9 mouse cellular contexts compared by ENCODE assay signal in the genomic region with DNA sequence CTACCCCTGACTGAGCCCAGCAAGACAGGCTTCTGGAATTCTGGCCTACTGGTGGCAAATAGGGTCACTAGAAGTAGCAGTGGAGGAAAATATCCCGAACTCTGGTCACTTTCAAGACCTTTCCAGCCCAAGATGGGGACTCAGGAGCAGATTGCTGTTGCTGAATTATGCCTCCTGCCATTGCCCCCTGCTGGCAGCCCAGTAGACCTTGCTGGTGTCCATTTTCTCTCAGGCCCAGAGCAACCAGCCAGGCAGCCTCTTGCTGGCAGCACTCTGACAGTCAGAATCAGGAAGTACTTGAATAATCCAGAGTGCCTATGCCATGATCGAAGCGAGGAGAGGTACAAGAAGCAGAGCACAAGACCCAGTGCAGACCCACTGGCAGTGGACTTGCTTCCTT. TPM values are rescaled to one million over a fixed set of nuclear protein-coding genes. Genes with fewer than 3 reads are reported as not detected.
A peak's percentile ranks its signal among the peaks of the same experiment; 100 is the strongest.
DNase-seq lines count a peak whose midpoint lies in the region; ATAC-seq and TF ChIP-seq lines count a peak whose summit lies in the region.
"Had no signal": no experiment of that assay in that cellular context is flagged by ENCODE, and none has a peak within 500 bp of the region (broad histone marks: within the 10 kb centered on the region; RNA-seq: fewer than 3 reads in every experiment).

No protein-coding gene starts in this region.

- WGBS in thymus, adult 2 months: 22% methylated on average over 3 of the region's 3 CpGs
- WGBS in lung, embryonic 16.5 days: 51% methylated on average over 3 of the region's 3 CpGs

- H3K36me3 ChIP-seq in thymus, adult 2 months (ENCODE audit: control insufficient read depth, insufficient read depth, low read length): no peaks in the 10 kb centered on the region
- no peaks in the 10 kb centered on the region for H3K36me3 ChIP-seq in lung, embryonic 16.5 days (ENCODE audit: control insufficient read depth, insufficient read depth, low read length)
- H3K36me3 ChIP-seq: G1E had no signal

- peak; percentile 54 for TF ChIP-seq CTCF in gastrocnemius, adult 2 months (IDR thresholded peaks at IDR 0.05)
- TF ChIP-seq CTCF in thymus, adult 2 months (IDR thresholded peaks at IDR 0.05; ENCODE audit: borderline replicate concordance, control insufficient read depth, extremely low read depth, insufficient read depth, low read length, poor library complexity): peak; percentile 46; the same call in 1 of the 2 replicates

- DNase-seq in gastrocnemius, adult 2 months: peak; percentile 54
- no peak for DNase-seq in gastrocnemius, postnatal 10 days
- DNase-seq in thymus, adult 2 months: no peak
- no peak for DNase-seq in thymus, postnatal 36 days
- no peak for DNase-seq in neural tube, embryonic 10.5 days (ENCODE audit: extremely low spot score, low spot score)
- DNase-seq in frontal cortex, postnatal 36 days (ENCODE audit: low spot score in 2 of 2): no peak
- DNase-seq in gastrocnemius, postnatal 14 days: no peak

- H3K27ac ChIP-seq in gastrocnemius, adult 2 months: no peak overlapping the region
- H3K27ac ChIP-seq in thymus, adult 2 months (ENCODE audit: control insufficient read depth, insufficient read depth, low read length): no peak overlapping the region
- H3K27ac ChIP-seq in lung, embryonic 16.5 days (ENCODE audit: low read length): no peak overlapping the region

- H3K4me2 ChIP-seq in lung, embryonic 16.5 days (ENCODE audit: low read depth, low read length): no peak overlapping the region

- H3K4me3 ChIP-seq in gastrocnemius, adult 2 months: no peak overlapping the region
- no peak overlapping the region for H3K4me3 ChIP-seq in thymus, adult 2 months (ENCODE audit: control insufficient read depth, insufficient read depth, low read length)
- no peak overlapping the region for H3K4me3 ChIP-seq in lung, embryonic 16.5 days (ENCODE audit: low read length)

- no peaks in the 10 kb centered on the region for H3K27me3 ChIP-seq in thymus, adult 2 months (ENCODE audit: control insufficient read depth, insufficient read depth, low read length)
- no peaks in the 10 kb centered on the region for H3K27me3 ChIP-seq in lung, embryonic 16.5 days (ENCODE audit: control insufficient read depth, insufficient read depth, low read depth, low read length)

- H3K4me1 ChIP-seq in thymus, adult 2 months (replicated peaks; ENCODE audit: control insufficient read depth, insufficient read depth, low read length): peaks cover 21% of the 10 kb centered on the region
- H3K4me1 ChIP-seq in lung, embryonic 16.5 days (replicated peaks; ENCODE audit: control insufficient read depth, insufficient read depth, low read length): no peaks in the 10 kb centered on the region

- no peak overlapping the region for H3K9ac ChIP-seq in lung, embryonic 16.5 days (ENCODE audit: low read length)

- intact Hi-C loops in gastrocnemius, adult 2 months (cut with DNase I): loop anchor here (2.0 to 10.0 kb wide), 3 partner anchors 85 to 641 kb away; no protein-coding TSS in a partner anchor
- intact Hi-C loops in gastrocnemius, postnatal 14 days (cut with DNase I; ENCODE audit: low total_unique reads): loop anchor here (5.0 kb wide), 1 partner anchor 83 kb away; no protein-coding TSS in a partner anchor

- 0 out of 2 replicates have a peak, but pooled peaks have one; percentile 24 for ATAC-seq in lung, embryonic 16.5 days (ENCODE audit: low read depth)

- H3K9me3 ChIP-seq in lung, embryonic 16.5 days (ENCODE audit: control insufficient read depth, low read length): no peaks in the 10 kb centered on the region
- H3K9me3 ChIP-seq: G1E had no signal

- TF ChIP-seq POLR2A in thymus, adult 2 months (IDR thresholded peaks at IDR 0.05; ENCODE audit: control insufficient read depth, extremely low read depth, insufficient read depth, low read length, poor library complexity): no peak

RNA-seq across cellular contexts. Expression of a gene that starts 4.4 kb away (rescaled TPM):
- 10 to 100 TPM in 1 of 2 experiments, 1 to 10 TPM in 1; 8.1 to 10.6 TPM for total RNA-seq in gastrocnemius, adult 2 months (2021)
- 10 to 100 TPM; 13.1 to 15.1 TPM for total RNA-seq in gastrocnemius, postnatal 10 days (2021)
- 6.4 and 6.9 TPM in 2 replicates for polyA plus RNA-seq in thymus, adult 2 months (2012; rRNA removed)
- polyA plus RNA-seq in lung, embryonic 16.5 days (2015; fragmentation: Nextera tagmentation; extraction: Ambion mirVana): 14.7 and 16.3 TPM in 2 replicates
- total RNA-seq in gastrocnemius, postnatal 14 days (2021): 10 to 100 TPM; 15.4 to 16.3 TPM
- total RNA-seq: G1E had no signal
- polyA plus RNA-seq: G1E had no signal

RNA-seq across cellular contexts. Expression of a gene that starts 16.3 kb away (rescaled TPM):
- total RNA-seq in gastrocnemius, adult 2 months (2021): not detected
- under 1 TPM; 0.09 to 0.11 TPM for total RNA-seq in gastrocnemius, postnatal 10 days (2021)
- 1.1 and 1.2 TPM in 2 replicates for polyA plus RNA-seq in thymus, adult 2 months (2012; rRNA removed)
- 6.2 and 7.0 TPM in 2 replicates for polyA plus RNA-seq in lung, embryonic 16.5 days (2015; fragmentation: Nextera tagmentation; extraction: Ambion mirVana)
- total RNA-seq in gastrocnemius, postnatal 14 days (2021): not detected

RNA-seq across cellular contexts. Expression of a gene that starts 17.4 kb away (rescaled TPM):
- 100 to 1,000 TPM; 125 to 154 TPM for total RNA-seq in gastrocnemius, adult 2 months (2021)
- total RNA-seq in gastrocnemius, postnatal 10 days (2021): 10 to 100 TPM; 48.5 to 50.7 TPM
- polyA plus RNA-seq in thymus, adult 2 months (2012; rRNA removed): 38.1 and 44.5 TPM in 2 replicates
- 5.2 and 5.6 TPM in 2 replicates for polyA plus RNA-seq in lung, embryonic 16.5 days (2015; fragmentation: Nextera tagmentation; extraction: Ambion mirVana)
- total RNA-seq in gastrocnemius, postnatal 14 days (2021): 10 to 100 TPM; 55.5 to 58.5 TPM
